Mouse (Mus musculus) embryonic facial prominence, embryonic 12.5 days (tissue): ENCODE measurements around the gene Prpf31. TPM values are rescaled to one million over a fixed set of nuclear protein-coding genes. Genes with fewer than 3 reads are reported as not detected.

Experiments
- ATAC-seq: fragments of 200-750 bp; cut with Nextera tagmentation; 2 replicates; pipeline ENCODE4 v1.8.0; 2017; ENCODE audit not compliant: insufficient number of reproducible peaks, insufficient read depth, low FRiP score, low TSS enrichment
- H3K27ac ChIP-seq: fragments of 300-500 bp; sonication (generic); 2 replicates; pipeline ENCODE4 v1.5.1; 2016; ENCODE audit warnings: mild to moderate bottlenecking
- H3K27me3 ChIP-seq: fragments of 300-500 bp; sonication (generic); 2 replicates; pipeline ENCODE4 v1.6.1; 2016; ENCODE audit warnings: mild to moderate bottlenecking, moderate library complexity
- H3K36me3 ChIP-seq: fragments of 300-500 bp; sonication (generic); 2 replicates; pipeline ENCODE4 v1.6.1; 2016; ENCODE audit warnings: mild to moderate bottlenecking
- H3K4me1 ChIP-seq: fragments of 300-500 bp; sonication (generic); 2 replicates; pipeline ENCODE4 v1.6.1; 2016
- H3K4me2 ChIP-seq: fragments of 300-500 bp; sonication (generic); replicated peaks from 2 replicates; pipeline ENCODE4 v1.6.1; 2016; ENCODE audit warnings: mild to moderate bottlenecking, moderate library complexity
- H3K4me3 ChIP-seq: fragments of 300-500 bp; sonication (generic); 2 replicates; pipeline ENCODE4 v1.5.1; 2016; ENCODE audit warnings: mild to moderate bottlenecking
- H3K9ac ChIP-seq: fragments of 300-500 bp; sonication (generic); 2 replicates; pipeline ENCODE4 v1.6.1; 2016; ENCODE audit warnings: mild to moderate bottlenecking, moderate library complexity
- H3K9me3 ChIP-seq: fragments of 300-500 bp; sonication (generic); 2 replicates; pipeline ENCODE4 v1.6.1; 2016; ENCODE audit warnings: mild to moderate bottlenecking, moderate library complexity
- WGBS: fragments of 180-500 bp; shearing (Covaris S2); methylation state at CpG from one replicate; pipeline ENCODE4 v1.1.7; 2016; 5-methylcytosine and 5-hydroxymethylcytosine counted together
- polyA plus RNA-seq: library from polyadenylated mRNA; unstranded; fragments of >200 nt; fragmentation: Nextera tagmentation; extraction: Ambion mirVana; gene quantifications from 2 replicates; pipeline ENCODE4 v1.2.1, GENCODE M21; 2016

Prpf31 gene
- polyA plus RNA-seq, 1 experiment from 2014 or later: 130 TPM

GRCm38 (mm10) chr7:3606798-3607197 lies 23.0 kb upstream of the Prpf31 start:
- 33% methylated on average over 2 of the region's 2 CpGs for WGBS
- Histone ChIP-seq H3K27me3 (no peaks in the 10 kb centered on the region), H3K36me3 (no peaks in the 10 kb centered on the region), H3K4me2 (no peak overlapping the region), H3K27ac (no peak overlapping the region), H3K4me3 (no peak overlapping the region), H3K4me1 (no peaks in the 10 kb centered on the region), H3K9ac (no peak overlapping the region), H3K9me3 (no peaks in the 10 kb centered on the region)
- no peak for ATAC-seq

- 80% methylated on average over 6 of the region's 6 CpGs for WGBS
- H3K27ac ChIP-seq: no peak overlapping the region
- H3K4me3 ChIP-seq: no peak overlapping the region
- no peaks in the 10 kb centered on the region for H3K36me3 ChIP-seq
- H3K9me3 ChIP-seq: no peaks in the 10 kb centered on the region
- no peaks in the 10 kb centered on the region for H3K27me3 ChIP-seq
- H3K4me1 ChIP-seq: no peaks in the 10 kb centered on the region
- no peak overlapping the region for H3K9ac ChIP-seq
- no peak overlapping the region for H3K4me2 ChIP-seq
- no peak for ATAC-seq
These were observed 22.4 kb upstream of the Prpf31 start for GRCm38 (mm10) chr7:3607391-3607790.

- Histone ChIP-seq H3K4me3 (no peak overlapping the region), H3K4me1 (no peaks in the 10 kb centered on the region), H3K36me3 (no peaks in the 10 kb centered on the region), H3K9me3 (no peaks in the 10 kb centered on the region), H3K9ac (no peak overlapping the region), H3K4me2 (no peak overlapping the region), H3K27me3 (no peaks in the 10 kb centered on the region), H3K27ac (no peak overlapping the region)
- 93% methylated on average over 3 of the region's 3 CpGs for WGBS
- no peak for ATAC-seq
These were observed 21.1 kb upstream of the Prpf31 start for GRCm38 (mm10) chr7:3608668-3609067.

- 70% methylated on average over 3 of the region's 3 CpGs for WGBS
- H3K27me3 ChIP-seq: no peaks in the 10 kb centered on the region
These were observed 20.7 kb upstream of the Prpf31 start for GRCm38 (mm10) chr7:3609082-3609481.

GRCm38 (mm10) chr7:3610437-3610836 lies 19.3 kb upstream of the Prpf31 start:
- no peak overlapping the region for H3K27ac ChIP-seq
- no peaks in the 10 kb centered on the region for H3K27me3 ChIP-seq
- H3K9me3 ChIP-seq: no peaks in the 10 kb centered on the region
- no peaks in the 10 kb centered on the region for H3K4me1 ChIP-seq
- no peak overlapping the region for H3K4me3 ChIP-seq
- no peaks in the 10 kb centered on the region for H3K36me3 ChIP-seq
- no peak overlapping the region for H3K4me2 ChIP-seq
- 86% methylated on average over 3 of the region's 3 CpGs for WGBS
- no peak overlapping the region for H3K9ac ChIP-seq
- no peak for ATAC-seq

More at GRCm38 (mm10) chr7:3609082-3609481, 20.7 kb upstream of the Prpf31 start:
- ATAC-seq: no peak
- Histone ChIP-seq H3K4me3 (no peak overlapping the region), H3K36me3 (no peaks in the 10 kb centered on the region), H3K4me1 (no peaks in the 10 kb centered on the region), H3K4me2 (no peak overlapping the region), H3K27ac (no peak overlapping the region), H3K9me3 (no peaks in the 10 kb centered on the region), H3K9ac (no peak overlapping the region)

GRCm38 (mm10) chr7:3611006-3611405 lies 18.8 kb upstream of the Prpf31 start:
- H3K4me2 ChIP-seq: no peak overlapping the region
- no peaks in the 10 kb centered on the region for H3K36me3 ChIP-seq
- no peak for ATAC-seq
- WGBS: 91% methylated on average over 13 of the region's 13 CpGs
- no peaks in the 10 kb centered on the region for H3K27me3 ChIP-seq
- H3K4me1 ChIP-seq: no peaks in the 10 kb centered on the region
- H3K9ac ChIP-seq: no peak overlapping the region
- no peaks in the 10 kb centered on the region for H3K9me3 ChIP-seq
- H3K27ac ChIP-seq: no peak overlapping the region
- H3K4me3 ChIP-seq: no peak overlapping the region

GRCm38 (mm10) chr7:3614021-3614420 lies 15.8 kb upstream of the Prpf31 start:
- no peak for ATAC-seq
- Histone ChIP-seq H3K9ac (no peak overlapping the region), H3K27ac (no peak overlapping the region), H3K4me2 (no peak overlapping the region), H3K4me3 (no peak overlapping the region), H3K27me3 (no peaks in the 10 kb centered on the region), H3K9me3 (no peaks in the 10 kb centered on the region), H3K4me1 (peaks cover 7% of the 10 kb centered on the region; the same call in 1 of the 2 replicates), H3K36me3 (peaks cover 4% of the 10 kb centered on the region; the same call in 1 of the 2 replicates)
- 88% methylated on average over 3 of the region's 3 CpGs for WGBS

- Histone ChIP-seq H3K4me3 (peak within 1 kb of the TSS; percentile 81; the same call in 1 of the 2 replicates), H3K4me2 (peak within 1 kb of the TSS; percentile 79; the same call in 1 of the 2 replicates), H3K4me1 (peaks cover 7% of the 10 kb centered on the region; the same call in 1 of the 2 replicates), H3K27me3 (no peaks in the 10 kb centered on the region), H3K36me3 (peaks cover 24% of the 10 kb centered on the region), H3K9ac (no peak within 1 kb of the TSS), H3K27ac (no peak within 1 kb of the TSS), H3K9me3 (no peaks in the 10 kb centered on the region)
- no peak for ATAC-seq
- WGBS: 77% methylated on average over 4 of the region's 4 CpGs
These were observed 13.8 kb upstream of the Prpf31 start, which contains the start of gene Oscar for GRCm38 (mm10) chr7:3616057-3616388. Oscar (minus strand) TSS chr7:3616157.

GRCm38 (mm10) chr7:3616389-3617241 lies 13.2 kb upstream of the Prpf31 start:
- no peak for ATAC-seq

GRCm38 (mm10) chr7:3617242-3617995 lies 12.4 kb upstream of the Prpf31 start, which contains the start of gene Ndufa3:
Ndufa3 (plus strand) TSS chr7:3617373.
- WGBS: 1% methylated on average over 32 of the region's 32 CpGs
- Histone ChIP-seq H3K4me1 (peaks cover 7% of the 10 kb centered on the region; the same call in 1 of the 2 replicates), H3K4me2 (peak within 1 kb of the TSS; percentile 79), H3K9me3 (no peaks in the 10 kb centered on the region), H3K4me3 (peak within 1 kb of the TSS; percentile 81), H3K27ac (peak within 1 kb of the TSS; percentile 66), H3K27me3 (no peaks in the 10 kb centered on the region), H3K36me3 (peaks cover 31% of the 10 kb centered on the region), H3K9ac (peak within 1 kb of the TSS; percentile 77)
- peak; percentile 88 for ATAC-seq

More at GRCm38 (mm10) chr7:3616389-3617241, 13.2 kb upstream of the Prpf31 start:
- H3K4me1 ChIP-seq: peaks cover 7% of the 10 kb centered on the region; the same call in 1 of the 2 replicates
- H3K27ac ChIP-seq: no peak overlapping the region
- peaks cover 25% of the 10 kb centered on the region for H3K36me3 ChIP-seq
- H3K9me3 ChIP-seq: no peaks in the 10 kb centered on the region
- peak overlapping the region; percentile 81 for H3K4me3 ChIP-seq
- peak overlapping the region; percentile 79; the same call in 1 of the 2 replicates for H3K4me2 ChIP-seq
- no peaks in the 10 kb centered on the region for H3K27me3 ChIP-seq
- WGBS: 42% methylated on average over 6 of the region's 6 CpGs
- H3K9ac ChIP-seq: no peak overlapping the region

GRCm38 (mm10) chr7:3629030-3629429 lies 755 bp upstream of the Prpf31 start:
- Histone ChIP-seq H3K4me3 (peak overlapping the region; percentile 73), H3K4me2 (peak overlapping the region; percentile 93), H3K27me3 (no peaks in the 10 kb centered on the region), H3K36me3 (peaks cover 24% of the 10 kb centered on the region), H3K4me1 (peaks cover 21% of the 10 kb centered on the region), H3K9ac (peak overlapping the region; percentile 74), H3K9me3 (no peaks in the 10 kb centered on the region), H3K27ac (no peak overlapping the region)
- 0 out of 2 replicates have a peak, but pooled peaks have one; percentile 28 for ATAC-seq
- 37% methylated on average over 4 of the region's 4 CpGs for WGBS
